Mouse (Mus musculus) embryonic facial prominence, embryonic 14.5 days (tissue): ENCODE measurements around the gene Poc1a. TPM values are rescaled to one million over a fixed set of nuclear protein-coding genes. Genes with fewer than 3 reads are reported as not detected.
A peak's percentile ranks its signal among the peaks of the same experiment; 100 is the strongest.

Experiments
- ATAC-seq: fragments of 200-750 bp; cut with Nextera tagmentation; 2 replicates; pipeline ENCODE4 v1.8.0; 2017; ENCODE audit warnings: low read depth, moderate number of reproducible peaks, moderate TSS enrichment
- DNase-seq: peaks from one replicate; pipeline ENCODE4 v3.0.0-alpha.2; 2015; ENCODE audit warnings: low spot score
- H3K27ac ChIP-seq: fragments of 300-500 bp; sonication (generic); replicated peaks from 2 replicates; pipeline ENCODE4 v1.5.1; 2014; ENCODE audit warnings: low read depth, mild to moderate bottlenecking, low read length, moderate library complexity
- H3K27me3 ChIP-seq: fragments of 300-500 bp; sonication (generic); replicated peaks from 2 replicates; pipeline ENCODE4 v1.6.1; 2014; ENCODE audit warnings: low read length; ENCODE audit not compliant: control insufficient read depth, insufficient read depth
- H3K36me3 ChIP-seq: fragments of 300-500 bp; sonication (generic); 2 replicates; pipeline ENCODE4 v1.6.1; 2014; ENCODE audit warnings: low read length, mixed read lengths; ENCODE audit not compliant: control insufficient read depth, insufficient read depth
- H3K4me1 ChIP-seq: fragments of 300-500 bp; sonication (generic); 2 replicates; pipeline ENCODE4 v1.6.1; 2014; ENCODE audit warnings: antibody characterized with exemption, low read length; ENCODE audit not compliant: control insufficient read depth, insufficient read depth
- H3K4me2 ChIP-seq: fragments of 300-500 bp; sonication (generic); 2 replicates; pipeline ENCODE4 v1.6.1; 2014; ENCODE audit warnings: low read depth, mild to moderate bottlenecking, low read length, moderate library complexity, mixed read lengths
- H3K4me3 ChIP-seq: fragments of 300-500 bp; sonication (generic); 2 replicates; pipeline ENCODE4 v1.5.1; 2014; ENCODE audit warnings: low read depth, mild to moderate bottlenecking, low read length
- H3K9ac ChIP-seq: fragments of 300-500 bp; sonication (generic); 2 replicates; pipeline ENCODE4 v1.6.1; 2014; ENCODE audit warnings: low read depth, mild to moderate bottlenecking, low read length, moderate library complexity, mixed read lengths
- H3K9me3 ChIP-seq: fragments of 300-500 bp; sonication (generic); 2 replicates; pipeline ENCODE4 v1.6.1; 2016; ENCODE audit warnings: low read length; ENCODE audit not compliant: control insufficient read depth
- WGBS: fragments of 180-500 bp; shearing (Covaris S2); extraction: QIAGEN DNeasy Blood & Tissue Kit; methylation state at CpG from one replicate; pipeline ENCODE4 v1.1.7; 2014; 5-methylcytosine and 5-hydroxymethylcytosine counted together
- polyA plus RNA-seq: library from polyadenylated mRNA; unstranded; fragments of >200 nt; fragmentation: Nextera tagmentation; extraction: Ambion mirVana; gene quantifications from 2 replicates; pipeline ENCODE4 v1.2.1, GENCODE M21; 2014

The Poc1a gene
- polyA plus RNA-seq, 1 experiment from 2014 or later = 16.6 TPM

GRCm38 (mm10) chr9:106308983-106309382, 28.1 kb downstream of the Poc1a start:
- 83% methylated on average over 5 of the region's 5 CpGs for WGBS
- H3K4me1 ChIP-seq = no peaks in the 10 kb centered on the region
- no peaks in the 10 kb centered on the region for H3K27me3 ChIP-seq
- DNase-seq (no peak), ATAC-seq (no peak)
- no peak overlapping the region; the same call in 1 of the 2 replicates for H3K27ac ChIP-seq
- no peak overlapping the region for H3K4me3 ChIP-seq
- H3K9ac ChIP-seq = no peak overlapping the region
- H3K9me3 ChIP-seq = no peaks in the 10 kb centered on the region
- H3K36me3 ChIP-seq = no peaks in the 10 kb centered on the region
- H3K4me2 ChIP-seq = no peak overlapping the region

- no peak overlapping the region for H3K4me3 ChIP-seq
- ATAC-seq (no peak), DNase-seq (no peak)
- H3K4me2 ChIP-seq = no peak overlapping the region
- H3K36me3 ChIP-seq = no peaks in the 10 kb centered on the region
- no peak overlapping the region for H3K27ac ChIP-seq
- no peak overlapping the region for H3K9ac ChIP-seq
- WGBS = 72% methylated on average over 3 of the region's 3 CpGs
- H3K4me1 ChIP-seq = no peaks in the 10 kb centered on the region
- no peaks in the 10 kb centered on the region for H3K27me3 ChIP-seq
- no peaks in the 10 kb centered on the region for H3K9me3 ChIP-seq
These were observed 29.0 kb downstream of the Poc1a start for GRCm38 (mm10) chr9:106309859-106310258.

GRCm38 (mm10) chr9:106311625-106312191, 30.8 kb downstream of the Poc1a start:
- H3K4me3 ChIP-seq = no peak overlapping the region
- H3K9me3 ChIP-seq = no peaks in the 10 kb centered on the region
- ATAC-seq (no peak), DNase-seq (no peak)
- H3K36me3 ChIP-seq = no peaks in the 10 kb centered on the region
- 83% methylated on average over 10 of the region's 10 CpGs for WGBS
- no peak overlapping the region for H3K9ac ChIP-seq
- H3K4me2 ChIP-seq = no peak overlapping the region
- H3K27me3 ChIP-seq = no peaks in the 10 kb centered on the region
- H3K27ac ChIP-seq = no peak overlapping the region
- no peaks in the 10 kb centered on the region for H3K4me1 ChIP-seq

GRCm38 (mm10) chr9:106312950-106313360, 32.1 kb downstream of the Poc1a start:
- peaks cover 5% of the 10 kb centered on the region; the same call in 1 of the 2 replicates for H3K4me1 ChIP-seq
- no peak overlapping the region for H3K4me2 ChIP-seq
- DNase-seq (no peak), ATAC-seq (no peak)
- WGBS = 92% methylated on average over 7 of the region's 7 CpGs
- no peak overlapping the region for H3K27ac ChIP-seq
- no peak overlapping the region for H3K4me3 ChIP-seq
- H3K36me3 ChIP-seq = no peaks in the 10 kb centered on the region
- H3K9ac ChIP-seq = no peak overlapping the region
- no peaks in the 10 kb centered on the region for H3K9me3 ChIP-seq
- no peaks in the 10 kb centered on the region for H3K27me3 ChIP-seq

- H3K4me1 ChIP-seq = peaks cover 14% of the 10 kb centered on the region; the same call in 1 of the 2 replicates
- H3K27me3 ChIP-seq = no peaks in the 10 kb centered on the region
- WGBS = 68% methylated on average over 3 of the region's 3 CpGs
- H3K9ac ChIP-seq = no peak overlapping the region
- H3K27ac ChIP-seq = no peak overlapping the region
- H3K4me2 ChIP-seq = no peak overlapping the region
- H3K9me3 ChIP-seq = no peaks in the 10 kb centered on the region
- H3K4me3 ChIP-seq = no peak overlapping the region
- DNase-seq (no peak), ATAC-seq (no peak)
- no peaks in the 10 kb centered on the region for H3K36me3 ChIP-seq
These were observed 33.3 kb downstream of the Poc1a start for GRCm38 (mm10) chr9:106314196-106314595.

- Histone ChIP-seq H3K27ac (peak overlapping the region; percentile 33; the same call in 1 of the 2 replicates), H3K36me3 (no peaks in the 10 kb centered on the region), H3K4me3 (no peak overlapping the region), H3K9ac (no peak overlapping the region), H3K9me3 (no peaks in the 10 kb centered on the region), H3K4me2 (no peak overlapping the region), H3K27me3 (no peaks in the 10 kb centered on the region), H3K4me1 (peaks cover 36% of the 10 kb centered on the region)
- DNase-seq = no peak
- 76% methylated on average over 2 of the region's 2 CpGs for WGBS
- ATAC-seq = no peak
These were observed 37.2 kb downstream of the Poc1a start for GRCm38 (mm10) chr9:106318074-106318473.

- DNase-seq = peak; percentile 41
These were observed 38.2 kb downstream of the Poc1a start for GRCm38 (mm10) chr9:106319095-106319494.

GRCm38 (mm10) chr9:106322497-106322896, 41.6 kb downstream of the Poc1a start:
- no peaks in the 10 kb centered on the region for H3K9me3 ChIP-seq
- H3K4me1 ChIP-seq = peaks cover 36% of the 10 kb centered on the region
- no peak overlapping the region for H3K4me3 ChIP-seq
- H3K4me2 ChIP-seq = no peak overlapping the region
- H3K36me3 ChIP-seq = no peaks in the 10 kb centered on the region
- ATAC-seq (0 out of 2 replicates have a peak, but pooled peaks have one; percentile 19), DNase-seq (peak; percentile 66)
- H3K27me3 ChIP-seq = no peaks in the 10 kb centered on the region
- 62% methylated on average over 3 of the region's 3 CpGs for WGBS
- peak overlapping the region; percentile 61 for H3K27ac ChIP-seq
- H3K9ac ChIP-seq = 0 out of 2 replicates have a peak overlapping the region, but pooled peaks have one; percentile 40

More at GRCm38 (mm10) chr9:106319095-106319494, 38.2 kb downstream of the Poc1a start:
- Histone ChIP-seq H3K9me3 (no peaks in the 10 kb centered on the region), H3K27me3 (no peaks in the 10 kb centered on the region), H3K36me3 (no peaks in the 10 kb centered on the region), H3K4me3 (no peak overlapping the region), H3K9ac (0 out of 2 replicates have a peak overlapping the region, but pooled peaks have one; percentile 10), H3K4me1 (peaks cover 36% of the 10 kb centered on the region), H3K27ac (peak overlapping the region; percentile 58; the same call in 1 of the 2 replicates), H3K4me2 (no peak overlapping the region)
- ATAC-seq = peak; percentile 10; the same call in 1 of the 2 replicates
- WGBS = 29% methylated on average over 2 of the region's 2 CpGs

- Histone ChIP-seq H3K27ac (no peak overlapping the region), H3K36me3 (no peaks in the 10 kb centered on the region), H3K27me3 (no peaks in the 10 kb centered on the region), H3K4me2 (no peak overlapping the region), H3K9ac (no peak overlapping the region), H3K9me3 (no peaks in the 10 kb centered on the region), H3K4me3 (no peak overlapping the region), H3K4me1 (peaks cover 28% of the 10 kb centered on the region)
- 62% methylated on average over 8 of the region's 8 CpGs for WGBS
- no peak for ATAC-seq
- DNase-seq = no peak
These were observed 45.4 kb downstream of the Poc1a start for GRCm38 (mm10) chr9:106326241-106326640.
